In the genomic region with DNA sequence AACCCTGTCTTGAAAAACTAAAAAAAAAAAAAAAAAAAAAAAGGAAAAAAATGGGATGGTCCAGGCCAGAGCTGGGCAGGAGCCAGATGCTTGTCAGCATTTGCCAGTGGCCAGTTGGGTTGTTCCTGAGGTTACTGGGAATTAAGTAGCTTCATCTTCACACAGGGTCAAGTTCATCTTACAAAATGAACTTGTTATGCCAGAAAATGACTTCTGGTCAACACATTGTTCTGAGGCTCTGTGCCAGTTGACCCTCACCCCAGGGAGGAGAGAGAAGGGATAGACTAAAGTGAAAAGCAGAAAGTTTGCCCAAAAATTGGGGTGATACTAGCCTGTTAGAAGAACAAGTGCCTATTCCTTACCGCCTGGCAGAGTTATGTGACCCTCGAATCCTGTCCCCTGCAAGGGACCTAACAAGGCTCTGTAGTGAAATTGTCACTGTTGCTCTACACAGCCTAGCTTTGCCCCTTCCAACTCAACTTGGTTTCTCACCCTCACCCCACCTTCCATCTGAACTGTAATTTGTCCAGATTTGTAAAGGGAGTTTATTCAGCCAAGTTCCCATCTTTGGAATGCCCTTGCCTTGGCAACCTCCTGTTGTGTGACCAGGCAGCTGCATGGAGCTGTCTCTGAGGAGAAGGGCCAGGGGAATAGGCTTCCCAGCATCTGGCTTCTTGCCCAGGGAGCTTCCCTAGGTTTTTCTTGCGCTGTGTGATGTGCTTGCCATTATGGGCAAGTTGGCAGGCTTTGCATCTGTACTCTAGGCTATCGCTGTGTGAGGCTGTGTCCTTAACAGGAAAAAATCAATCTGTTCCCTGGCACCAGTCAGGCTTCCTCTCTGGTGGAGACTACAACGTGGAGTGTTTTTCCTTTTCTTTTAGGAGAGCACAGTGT, we compare ENCODE assay signal across 7 mouse cellular contexts. TPM values are rescaled to one million over a fixed set of nuclear protein-coding genes. Genes with fewer than 3 reads are reported as not detected.
DNase-seq lines count a peak whose midpoint lies in the region; ATAC-seq and TF ChIP-seq lines count a peak whose summit lies in the region.

No protein-coding gene starts in this region.

- H3K36me3 ChIP-seq in midbrain, embryonic 13.5 days: peaks cover 93% of the 10 kb centered on the region
- peaks cover 87% of the 10 kb centered on the region for H3K36me3 ChIP-seq in midbrain, embryonic 10.5 days
- 0 out of 2 replicates have a peak, but pooled peaks cover 5% of the 10 kb centered on the region for H3K36me3 ChIP-seq in intestine, embryonic 16.5 days (ENCODE audit: control insufficient read depth, insufficient read depth, low read length)
- peaks cover 19% of the 10 kb centered on the region for H3K36me3 ChIP-seq in testis, adult 2 months (ENCODE audit: control insufficient read depth, insufficient read depth, low read length)
- peaks cover 14% of the 10 kb centered on the region for H3K36me3 ChIP-seq in liver, embryonic 11.5 days (ENCODE audit: control insufficient read depth, insufficient read depth, low read length)

- ATAC-seq in midbrain, embryonic 13.5 days: 0 out of 2 replicates have a peak, but pooled peaks have one; percentile 14
- peak; percentile 50; the same call in 1 of the 2 replicates for ATAC-seq in intestine, embryonic 16.5 days
- ATAC-seq in liver, embryonic 11.5 days (replicated peaks; ENCODE audit: low FRiP score): no peak

- no peak overlapping the region for H3K4me2 ChIP-seq in midbrain, embryonic 13.5 days (replicated peaks)
- no peak overlapping the region for H3K4me2 ChIP-seq in intestine, embryonic 16.5 days (ENCODE audit: low read depth, low read length)
- no peak overlapping the region for H3K4me2 ChIP-seq in liver, embryonic 11.5 days

- no peak overlapping the region for H3K9ac ChIP-seq in midbrain, embryonic 13.5 days (replicated peaks)
- H3K9ac ChIP-seq in intestine, embryonic 16.5 days (ENCODE audit: low read depth, low read length): no peak overlapping the region
- no peak overlapping the region for H3K9ac ChIP-seq in liver, embryonic 11.5 days (ENCODE audit: low read depth, low read length)

- H3K27me3 ChIP-seq in midbrain, embryonic 13.5 days: no peaks in the 10 kb centered on the region
- no peaks in the 10 kb centered on the region for H3K27me3 ChIP-seq in midbrain, embryonic 10.5 days (ENCODE audit: low read depth, poor library complexity, severe bottlenecking)
- no peaks in the 10 kb centered on the region for H3K27me3 ChIP-seq in intestine, embryonic 16.5 days (replicated peaks; ENCODE audit: control insufficient read depth, insufficient read depth, low read length)
- no peaks in the 10 kb centered on the region for H3K27me3 ChIP-seq in testis, adult 2 months (ENCODE audit: control insufficient read depth, insufficient read depth, low read length)
- H3K27me3 ChIP-seq in liver, embryonic 11.5 days (replicated peaks; ENCODE audit: control insufficient read depth, insufficient read depth, low read length): no peaks in the 10 kb centered on the region

- no peak for TF ChIP-seq POLR2A in testis, adult 2 months (IDR thresholded peaks at IDR 0.05; ENCODE audit: control insufficient read depth, low read depth, low read length)

- intact Hi-C loops in gastrocnemius, adult 2 months (cut with DNase I): no loop called here

- no peak for TF ChIP-seq CTCF in gastrocnemius, adult 2 months (IDR thresholded peaks at IDR 0.05)
- no peak for TF ChIP-seq CTCF in testis, adult 2 months (IDR thresholded peaks at IDR 0.05; ENCODE audit: control insufficient read depth, insufficient read depth, insufficient replicate concordance, low read depth, low read length)

- H3K9me3 ChIP-seq in midbrain, embryonic 13.5 days: no peaks in the 10 kb centered on the region
- H3K9me3 ChIP-seq in midbrain, embryonic 10.5 days (replicated peaks): no peaks in the 10 kb centered on the region
- H3K9me3 ChIP-seq in intestine, embryonic 16.5 days (ENCODE audit: control insufficient read depth, low read length): no peaks in the 10 kb centered on the region
- H3K9me3 ChIP-seq in liver, embryonic 11.5 days (ENCODE audit: control insufficient read depth, low read length): no peaks in the 10 kb centered on the region

- no peak for DNase-seq in midbrain, embryonic 10.5 days (ENCODE audit: low spot score)
- DNase-seq in gastrocnemius, adult 2 months: peak; percentile 71
- DNase-seq in lung, postnatal 14 days: peak; percentile 79
- DNase-seq in liver, embryonic 11.5 days (ENCODE audit: low spot score): no peak

- H3K4me3 ChIP-seq in midbrain, embryonic 13.5 days (replicated peaks): no peak overlapping the region
- no peak overlapping the region for H3K4me3 ChIP-seq in midbrain, embryonic 10.5 days
- 0 out of 2 replicates have a peak overlapping the region, but pooled peaks have one; percentile 13 for H3K4me3 ChIP-seq in gastrocnemius, adult 2 months
- no peak overlapping the region for H3K4me3 ChIP-seq in intestine, embryonic 16.5 days (ENCODE audit: low read length)
- H3K4me3 ChIP-seq in testis, adult 2 months (ENCODE audit: control insufficient read depth, low read depth, low read length): no peak overlapping the region
- H3K4me3 ChIP-seq in liver, embryonic 11.5 days (ENCODE audit: low read depth, low read length): no peak overlapping the region

- no peaks in the 10 kb centered on the region for H3K4me1 ChIP-seq in midbrain, embryonic 13.5 days (replicated peaks)
- H3K4me1 ChIP-seq in midbrain, embryonic 10.5 days: no peaks in the 10 kb centered on the region
- H3K4me1 ChIP-seq in intestine, embryonic 16.5 days (ENCODE audit: control insufficient read depth, insufficient read depth, low read length): no peaks in the 10 kb centered on the region
- peaks cover 8% of the 10 kb centered on the region for H3K4me1 ChIP-seq in testis, adult 2 months (ENCODE audit: control insufficient read depth, insufficient read depth, low read length)
- no peaks in the 10 kb centered on the region for H3K4me1 ChIP-seq in liver, embryonic 11.5 days (replicated peaks; ENCODE audit: control insufficient read depth, insufficient read depth, low read length)

- WGBS in midbrain, embryonic 13.5 days: 81% methylated on average over 5 of the region's 5 CpGs
- 89% methylated on average over 5 of the region's 5 CpGs for WGBS in midbrain, embryonic 10.5 days
- WGBS in intestine, embryonic 16.5 days: 75% methylated on average over 5 of the region's 5 CpGs
- WGBS in liver, embryonic 11.5 days: 80% methylated on average over 5 of the region's 5 CpGs

- no peak overlapping the region for H3K27ac ChIP-seq in midbrain, embryonic 13.5 days
- H3K27ac ChIP-seq in midbrain, embryonic 10.5 days (replicated peaks): no peak overlapping the region
- peak overlapping the region; percentile 72 for H3K27ac ChIP-seq in gastrocnemius, adult 2 months
- H3K27ac ChIP-seq in intestine, embryonic 16.5 days (ENCODE audit: low read length): peak overlapping the region; percentile 52
- H3K27ac ChIP-seq in testis, adult 2 months (ENCODE audit: control insufficient read depth, insufficient read depth, low read depth, low read length): peak overlapping the region; percentile 49
- no peak overlapping the region for H3K27ac ChIP-seq in liver, embryonic 11.5 days (ENCODE audit: low read depth, low read length)

RNA-seq across cellular contexts. Expression of a gene that starts 10.6 kb away (rescaled TPM):
- polyA plus RNA-seq in midbrain, embryonic 13.5 days (2015; fragmentation: Nextera tagmentation; extraction: Ambion mirVana): 114 and 119 TPM in 2 replicates
- polyA plus RNA-seq in midbrain, embryonic 10.5 days (2016; fragmentation: Nextera tagmentation; extraction: Ambion mirVana): 70.2 and 81.9 TPM in 2 replicates
- 10 to 100 TPM; 25.3 to 31.0 TPM for total RNA-seq in gastrocnemius, adult 2 months (2021)
- 35.2 and 36.0 TPM in 2 replicates for polyA plus RNA-seq in intestine, embryonic 16.5 days (2015; fragmentation: Nextera tagmentation; extraction: Ambion mirVana)
- polyA plus RNA-seq in testis, adult 2 months (2012; rRNA removed): 22.3 and 22.7 TPM in 2 replicates
- 33.7 and 37.3 TPM in 2 replicates for polyA plus RNA-seq in liver, embryonic 11.5 days (2014; fragmentation: Nextera tagmentation; extraction: Ambion mirVana)

RNA-seq across cellular contexts. Expression of a gene that starts 11.0 kb away (rescaled TPM):
- 26.4 and 27.7 TPM in 2 replicates for polyA plus RNA-seq in midbrain, embryonic 13.5 days (2015; fragmentation: Nextera tagmentation; extraction: Ambion mirVana)
- 18.7 and 23.4 TPM in 2 replicates for polyA plus RNA-seq in midbrain, embryonic 10.5 days (2016; fragmentation: Nextera tagmentation; extraction: Ambion mirVana)
- 10 to 100 TPM in 1 of 2 experiments, 1 to 10 TPM in 1; 9.3 to 12.3 TPM for total RNA-seq in gastrocnemius, adult 2 months (2021)
- polyA plus RNA-seq in intestine, embryonic 16.5 days (2015; fragmentation: Nextera tagmentation; extraction: Ambion mirVana): 22.2 and 23.8 TPM in 2 replicates
- 34.4 and 39.0 TPM in 2 replicates for polyA plus RNA-seq in testis, adult 2 months (2012; rRNA removed)
- polyA plus RNA-seq in liver, embryonic 11.5 days (2014; fragmentation: Nextera tagmentation; extraction: Ambion mirVana): 12.2 and 13.6 TPM in 2 replicates

RNA-seq across cellular contexts. Expression of a gene that starts 18.6 kb away (rescaled TPM):
- polyA plus RNA-seq in midbrain, embryonic 13.5 days (2015; fragmentation: Nextera tagmentation; extraction: Ambion mirVana): 5.0 and 5.5 TPM in 2 replicates
- 25.5 and 28.8 TPM in 2 replicates for polyA plus RNA-seq in midbrain, embryonic 10.5 days (2016; fragmentation: Nextera tagmentation; extraction: Ambion mirVana)
- 10 to 100 TPM; 38.5 to 49.2 TPM for total RNA-seq in gastrocnemius, adult 2 months (2021)
- polyA plus RNA-seq in intestine, embryonic 16.5 days (2015; fragmentation: Nextera tagmentation; extraction: Ambion mirVana): 390 and 404 TPM in 2 replicates
- polyA plus RNA-seq in testis, adult 2 months (2012; rRNA removed): 18.3 and 49.8 TPM in 2 replicates
- 17.9 and 24.1 TPM in 2 replicates for polyA plus RNA-seq in liver, embryonic 11.5 days (2014; fragmentation: Nextera tagmentation; extraction: Ambion mirVana)

RNA-seq across cellular contexts. Expression of a gene that starts 37.8 kb away (rescaled TPM):
- polyA plus RNA-seq in midbrain, embryonic 13.5 days (2015; fragmentation: Nextera tagmentation; extraction: Ambion mirVana): 27.4 and 32.7 TPM in 2 replicates
- 23.7 and 27.3 TPM in 2 replicates for polyA plus RNA-seq in midbrain, embryonic 10.5 days (2016; fragmentation: Nextera tagmentation; extraction: Ambion mirVana)
- 10 to 100 TPM; 66.2 to 72.2 TPM for total RNA-seq in gastrocnemius, adult 2 months (2021)
- 33.4 and 37.2 TPM in 2 replicates for polyA plus RNA-seq in intestine, embryonic 16.5 days (2015; fragmentation: Nextera tagmentation; extraction: Ambion mirVana)
- polyA plus RNA-seq in testis, adult 2 months (2012; rRNA removed): 350 and 414 TPM in 2 replicates
- polyA plus RNA-seq in liver, embryonic 11.5 days (2014; fragmentation: Nextera tagmentation; extraction: Ambion mirVana): 34.1 and 36.2 TPM in 2 replicates

Comparison
In these comparisons a context has a peak if more than half of its experiments do, and no peak if none do; other contexts are left out.
1. H3K27ac ChIP-seq: peak in gastrocnemius, adult 2 months (single experiment), intestine, embryonic 16.5 days (single experiment) and testis, adult 2 months (single experiment); none in midbrain, embryonic 13.5 days (single experiment), midbrain, embryonic 10.5 days (single experiment) and liver, embryonic 11.5 days (single experiment).
2. DNase-seq: peak in gastrocnemius, adult 2 months (single experiment) and lung, postnatal 14 days (single experiment); none in midbrain, embryonic 10.5 days (single experiment) and liver, embryonic 11.5 days (single experiment).